Mouse (Mus musculus): ENCODE results near the gene Orm2. TPM values are rescaled to one million over a fixed set of nuclear protein-coding genes. Genes with fewer than 3 reads are reported as not detected.

Gene Orm2
- total RNA-seq, 2 experiments from 2014 or later = not detected

GRCm38 (mm10) chr4:63374331-63374730 is 12.1 kb downstream of the Orm2 start:
- peak; percentile 88 for ATAC-seq (replicated peaks; ENCODE audit: low FRiP score, poor library complexity, severe bottlenecking)

GRCm38 (mm10) chr4:63375367-63375766 is 13.1 kb downstream of the Orm2 start:
- no peak for ATAC-seq (replicated peaks; ENCODE audit: low FRiP score, poor library complexity, severe bottlenecking)

- no peak for ATAC-seq (replicated peaks; ENCODE audit: low FRiP score, poor library complexity, severe bottlenecking)
Observed at GRCm38 (mm10) chr4:63377483-63377882, 15.2 kb downstream of the Orm2 start.

- ATAC-seq (replicated peaks; ENCODE audit: low FRiP score, poor library complexity, severe bottlenecking) = peak; percentile 69
Observed at GRCm38 (mm10) chr4:63382676-63383369, 20.6 kb downstream of the Orm2 start.

GRCm38 (mm10) chr4:63383474-63383873 is 21.2 kb downstream of the Orm2 start:
- ATAC-seq (replicated peaks; ENCODE audit: low FRiP score, poor library complexity, severe bottlenecking) = peak; percentile 44

GRCm38 (mm10) chr4:63384262-63384661 is 22.0 kb downstream of the Orm2 start:
- ATAC-seq (replicated peaks; ENCODE audit: low FRiP score, poor library complexity, severe bottlenecking) = peak; percentile 71

GRCm38 (mm10) chr4:63385253-63385652 is 23.0 kb downstream of the Orm2 start:
- no peak for ATAC-seq (replicated peaks; ENCODE audit: low FRiP score, poor library complexity, severe bottlenecking)

- ATAC-seq (replicated peaks; ENCODE audit: low FRiP score, poor library complexity, severe bottlenecking) = no peak
Observed at GRCm38 (mm10) chr4:63385784-63386183, 23.5 kb downstream of the Orm2 start.

GRCm38 (mm10) chr4:63388029-63388428 is 25.8 kb downstream of the Orm2 start:
- ATAC-seq (replicated peaks; ENCODE audit: low FRiP score, poor library complexity, severe bottlenecking) = no peak

- peak; percentile 40 for ATAC-seq (replicated peaks; ENCODE audit: low FRiP score, poor library complexity, severe bottlenecking)
Observed at GRCm38 (mm10) chr4:63389121-63389886, 27.1 kb downstream of the Orm2 start.

- peak; percentile 26 for ATAC-seq (replicated peaks; ENCODE audit: low FRiP score, poor library complexity, severe bottlenecking)
Observed at GRCm38 (mm10) chr4:63389887-63390528, 27.8 kb downstream of the Orm2 start.

- ATAC-seq (replicated peaks; ENCODE audit: low FRiP score, poor library complexity, severe bottlenecking) = no peak
Observed at GRCm38 (mm10) chr4:63391322-63391721, 29.1 kb downstream of the Orm2 start.

- no peak for ATAC-seq (replicated peaks; ENCODE audit: low FRiP score, poor library complexity, severe bottlenecking)
Observed at GRCm38 (mm10) chr4:63397981-63398537, 35.8 kb downstream of the Orm2 start.

- no peak for ATAC-seq (replicated peaks; ENCODE audit: low FRiP score, poor library complexity, severe bottlenecking)
Observed at GRCm38 (mm10) chr4:63398854-63399609, 36.8 kb downstream of the Orm2 start.

GRCm38 (mm10) chr4:63399691-63400270 is 37.5 kb downstream of the Orm2 start:
- ATAC-seq (replicated peaks; ENCODE audit: low FRiP score, poor library complexity, severe bottlenecking) = no peak

- no peak for ATAC-seq (replicated peaks; ENCODE audit: low FRiP score, poor library complexity, severe bottlenecking)
Observed at GRCm38 (mm10) chr4:63400541-63401306, 38.5 kb downstream of the Orm2 start.

- ATAC-seq (replicated peaks; ENCODE audit: low FRiP score, poor library complexity, severe bottlenecking) = no peak
Observed at GRCm38 (mm10) chr4:63401620-63402019, 39.4 kb downstream of the Orm2 start.

GRCm38 (mm10) chr4:63402056-63402455 is 39.8 kb downstream of the Orm2 start:
- peak; percentile 53 for ATAC-seq (replicated peaks; ENCODE audit: low FRiP score, poor library complexity, severe bottlenecking)

- ATAC-seq (replicated peaks; ENCODE audit: low FRiP score, poor library complexity, severe bottlenecking) = no peak
Observed at GRCm38 (mm10) chr4:63402558-63402957, 40.3 kb downstream of the Orm2 start.
